Comparison of ENCODE assay signal across 20 mouse cellular contexts in genomic region chr16:12090604-12091235, GRCm38 (mm10).
DNase-seq lines count a peak whose midpoint lies in the region; ATAC-seq and TF ChIP-seq lines count a peak whose summit lies in the region.
"Had no signal": no experiment of that assay in that cellular context is flagged by ENCODE, and none has a peak within 500 bp of the region (broad histone marks: within the 10 kb centered on the region; RNA-seq: fewer than 3 reads in every experiment).

No protein-coding gene starts in this region.

- DNase-seq in kidney, postnatal 0 days (ENCODE audit: low spot score): peak; percentile 7
- DNase-seq in kidney, adult 11 months: no peak
- DNase-seq in midbrain, postnatal 0 days (ENCODE audit: low spot score): peak; percentile 27
- no peak for DNase-seq in midbrain, embryonic 14.5 days
- DNase-seq: adrenal gland, postnatal 10 days; cerebellum, adult 11 months; cerebellum, adult 9-11 months; gastrocnemius, postnatal 36 days; heart, postnatal 4 days; kidney, adult 18-20 months; left cerebral cortex, postnatal 4 days; lung, postnatal 4 days; right cerebral cortex, postnatal 14 days; spleen, adult 18-20 months had no signal

- H3K9me3 ChIP-seq in kidney, postnatal 0 days (replicated peaks; ENCODE audit: low read length): no peaks in the 10 kb centered on the region
- no peaks in the 10 kb centered on the region for H3K9me3 ChIP-seq in midbrain, postnatal 0 days (ENCODE audit: low read length)
- no peaks in the 10 kb centered on the region for H3K9me3 ChIP-seq in midbrain, embryonic 14.5 days (ENCODE audit: control insufficient read depth, low read length)
- H3K9me3 ChIP-seq: heart, embryonic 15.5 days; midbrain, embryonic 12.5 days had no signal

- no peak overlapping the region for H3K9ac ChIP-seq in kidney, postnatal 0 days (ENCODE audit: low read depth, low read length)
- no peak overlapping the region for H3K9ac ChIP-seq in midbrain, postnatal 0 days (replicated peaks; ENCODE audit: low read length, poor library complexity, severe bottlenecking)
- H3K9ac ChIP-seq in midbrain, embryonic 14.5 days (replicated peaks; ENCODE audit: low read length): no peak overlapping the region
- H3K9ac ChIP-seq: heart, embryonic 15.5 days; midbrain, embryonic 12.5 days had no signal

- H3K36me3 ChIP-seq in kidney, postnatal 0 days (ENCODE audit: insufficient read depth, low read length): no peaks in the 10 kb centered on the region
- H3K36me3 ChIP-seq in midbrain, postnatal 0 days (ENCODE audit: insufficient read depth, low read length): no peaks in the 10 kb centered on the region
- no peaks in the 10 kb centered on the region for H3K36me3 ChIP-seq in midbrain, embryonic 14.5 days (ENCODE audit: control insufficient read depth, insufficient read depth, low read length)
- H3K36me3 ChIP-seq: heart, embryonic 15.5 days; midbrain, embryonic 12.5 days had no signal

- H3K4me3 ChIP-seq in kidney, postnatal 0 days (replicated peaks; ENCODE audit: low read depth, low read length): no peak overlapping the region
- no peak overlapping the region for H3K4me3 ChIP-seq in midbrain, postnatal 0 days (ENCODE audit: low read depth, low read length)
- no peak overlapping the region for H3K4me3 ChIP-seq in midbrain, embryonic 14.5 days (replicated peaks; ENCODE audit: low read depth, low read length)
- H3K4me3 ChIP-seq: heart, embryonic 15.5 days; midbrain, embryonic 12.5 days had no signal

- 48% methylated on average over 5 of the region's 5 CpGs for WGBS in kidney, postnatal 0 days
- WGBS in midbrain, postnatal 0 days: 65% methylated on average over 5 of the region's 5 CpGs
- WGBS in midbrain, embryonic 14.5 days: 78% methylated on average over 5 of the region's 5 CpGs

- ATAC-seq in kidney, postnatal 0 days (replicated peaks; ENCODE audit: low FRiP score, low read depth): no peak
- no peak for ATAC-seq in midbrain, postnatal 0 days (ENCODE audit: low FRiP score)
- no peak for ATAC-seq in midbrain, embryonic 14.5 days (ENCODE audit: low FRiP score, low TSS enrichment)
- ATAC-seq in common myeloid progenitor, adult 5-6 weeks (replicated peaks; ENCODE audit: low read depth, poor library complexity, severe bottlenecking): peak; percentile 84
- no peak for ATAC-seq in megakaryocyte-erythroid progenitor cell, adult 5-6 weeks (replicated peaks; ENCODE audit: low FRiP score, low TSS enrichment, poor library complexity, severe bottlenecking)
- ATAC-seq in erythroid progenitor cell, adult 5-6 weeks (replicated peaks; ENCODE audit: low FRiP score, poor library complexity, severe bottlenecking): no peak
- ATAC-seq: activated CD4-positive, CD25-positive, alpha-beta regulatory T cell, adult 4 months had no signal

- no peaks in the 10 kb centered on the region for H3K27me3 ChIP-seq in kidney, postnatal 0 days (ENCODE audit: insufficient read depth, low read length)
- no peaks in the 10 kb centered on the region for H3K27me3 ChIP-seq in midbrain, postnatal 0 days (ENCODE audit: insufficient read depth, low read length)
- no peaks in the 10 kb centered on the region for H3K27me3 ChIP-seq in midbrain, embryonic 14.5 days (ENCODE audit: control insufficient read depth, insufficient read depth, low read length)
- H3K27me3 ChIP-seq: heart, embryonic 15.5 days; midbrain, embryonic 12.5 days had no signal

- TF ChIP-seq CTCF in kidney, postnatal 0 days (IDR thresholded peaks at IDR 0.05; ENCODE audit: low read depth): no peak
- no peak for TF ChIP-seq CTCF in midbrain, postnatal 0 days (IDR thresholded peaks at IDR 0.05)

- H3K4me1 ChIP-seq in kidney, postnatal 0 days (replicated peaks; ENCODE audit: insufficient read depth, low read length): no peaks in the 10 kb centered on the region
- H3K4me1 ChIP-seq in midbrain, postnatal 0 days (ENCODE audit: insufficient read depth, low read length): no peaks in the 10 kb centered on the region
- H3K4me1 ChIP-seq in midbrain, embryonic 14.5 days (ENCODE audit: control insufficient read depth, insufficient read depth, low read length): no peaks in the 10 kb centered on the region
- H3K4me1 ChIP-seq: heart, embryonic 15.5 days; midbrain, embryonic 12.5 days had no signal

- no peak overlapping the region for H3K4me2 ChIP-seq in kidney, postnatal 0 days (ENCODE audit: low read length)
- no peak overlapping the region for H3K4me2 ChIP-seq in midbrain, postnatal 0 days (ENCODE audit: low read depth, low read length, poor library complexity, severe bottlenecking)
- H3K4me2 ChIP-seq in midbrain, embryonic 14.5 days (ENCODE audit: low read length): no peak overlapping the region
- H3K4me2 ChIP-seq: heart, embryonic 15.5 days; midbrain, embryonic 12.5 days had no signal

- no peak overlapping the region for H3K27ac ChIP-seq in kidney, postnatal 0 days
- no peak overlapping the region for H3K27ac ChIP-seq in midbrain, postnatal 0 days (ENCODE audit: low read depth, low read length)
- H3K27ac ChIP-seq in midbrain, embryonic 14.5 days (replicated peaks; ENCODE audit: low read depth, low read length): no peak overlapping the region
- H3K27ac ChIP-seq: heart, embryonic 15.5 days; midbrain, embryonic 12.5 days had no signal

Comparison
In these comparisons a context has a peak if more than half of its experiments do, and no peak if none do; other contexts are left out.
1. DNase-seq: peak in kidney, postnatal 0 days (single experiment) and midbrain, postnatal 0 days (single experiment); none in kidney, adult 11 months (single experiment) and midbrain, embryonic 14.5 days (single experiment).